Mouse (Mus musculus) heart, postnatal 0 days (tissue): ENCODE measurements around the gene 1700008O03Rik. TPM values are rescaled to one million over a fixed set of nuclear protein-coding genes. Genes with fewer than 3 reads are reported as not detected.

Experiments
- ATAC-seq: fragments of 200-750 bp; cut with Nextera tagmentation; 2 replicates; pipeline ENCODE4 v1.8.0; 2017; ENCODE audit warnings: low read depth, moderate number of reproducible peaks, moderate library complexity; ENCODE audit not compliant: insufficient read depth
- DNase-seq: peaks from one replicate; pipeline ENCODE4 v3.0.0-alpha.2; 2016; ENCODE audit warnings: low spot score
- H3K27ac ChIP-seq: fragments of 300-500 bp; sonication (generic); 2 replicates; pipeline ENCODE4 v1.5.1; 2014; ENCODE audit warnings: low read depth, mild to moderate bottlenecking
- H3K27me3 ChIP-seq: fragments of 300-500 bp; sonication (generic); 2 replicates; pipeline ENCODE4 v1.6.1; 2014; ENCODE audit warnings: low read length, mixed read lengths; ENCODE audit not compliant: control insufficient read depth, insufficient read depth
- H3K36me3 ChIP-seq: fragments of 300-500 bp; sonication (generic); replicated peaks from 2 replicates; pipeline ENCODE4 v1.6.1; 2014; ENCODE audit warnings: low read length, mixed read lengths; ENCODE audit not compliant: control insufficient read depth, insufficient read depth
- H3K4me1 ChIP-seq: fragments of 300-500 bp; sonication (generic); 2 replicates; pipeline ENCODE4 v1.6.1; 2014; ENCODE audit warnings: antibody characterized with exemption; ENCODE audit not compliant: control insufficient read depth, insufficient read depth
- H3K4me2 ChIP-seq: fragments of 300-500 bp; sonication (generic); 2 replicates; pipeline ENCODE4 v1.6.1; 2014; ENCODE audit warnings: low read depth, mild to moderate bottlenecking, low read length, moderate library complexity
- H3K4me3 ChIP-seq: fragments of 300-500 bp; sonication (generic); 2 replicates; pipeline ENCODE4 v1.5.1; 2014; ENCODE audit warnings: low read depth, low read length
- H3K9ac ChIP-seq: fragments of 300-500 bp; sonication (generic); replicated peaks from 2 replicates; pipeline ENCODE4 v1.6.1; 2014; ENCODE audit warnings: low read depth, low read length, mixed read lengths
- H3K9me3 ChIP-seq: fragments of 300-500 bp; sonication (generic); replicated peaks from 2 replicates; pipeline ENCODE4 v1.6.1; 2016; ENCODE audit warnings: low read length; ENCODE audit not compliant: control insufficient read depth
- CTCF ChIP-seq: IDR thresholded peaks from 2 replicates; pipeline ENCODE4 v1.5.1; 2016; ENCODE audit warnings: antibody characterized with exemption, control low read depth, low read depth
- EP300 ChIP-seq: IDR thresholded peaks from 2 replicates; pipeline ENCODE4 v1.6.1; 2016; ENCODE audit warnings: antibody characterized with exemption, low read depth
- WGBS: fragments of 180-500 bp; shearing (Covaris S2); extraction: QIAGEN DNeasy Blood & Tissue Kit; methylation state at CpG from one replicate; pipeline ENCODE4 v1.1.7; 2014; 5-methylcytosine and 5-hydroxymethylcytosine counted together
- polyA plus RNA-seq: library from polyadenylated mRNA; unstranded; fragments of >200 nt; fragmentation: Nextera tagmentation; extraction: Ambion mirVana; gene quantifications from 2 replicates; pipeline ENCODE4 v1.2.1, GENCODE M21; 2015
- total RNA-seq: library from RNA; depleted of rRNA; stranded (reverse); fragments of >200 nt; gene quantifications from 2 replicates; pipeline ENCODE4 v1.2.3, GENCODE M21; 2014; ENCODE audit warnings: low replicate concordance

1700008O03Rik gene
- total and polyA plus RNA-seq, 2 experiments from 2014 or later: 0.14 TPM; not detected in 1

GRCm38 (mm10) chr7:44406015-44406355 is 20.4 kb upstream of the 1700008O03Rik start:
- WGBS: under 1% methylated on average over 5 of the region's 5 CpGs
- Histone ChIP-seq H3K4me1 (no peaks in the 10 kb centered on the region), H3K9ac (no peak overlapping the region), H3K4me3 (peak overlapping the region; percentile 37; the same call in 1 of the 2 replicates), H3K36me3 (no peaks in the 10 kb centered on the region), H3K27ac (no peak overlapping the region), H3K9me3 (no peaks in the 10 kb centered on the region), H3K27me3 (0 out of 2 replicates have a peak, but pooled peaks cover 8% of the 10 kb centered on the region), H3K4me2 (no peak overlapping the region)
- TF ChIP-seq CTCF: no peak
- TF ChIP-seq EP300: no peak
- ATAC-seq: no peak; the same call in 1 of the 2 replicates
- DNase-seq: no peak

GRCm38 (mm10) chr7:44405346-44406014 is 19.9 kb upstream of the 1700008O03Rik start:
- Histone ChIP-seq H3K9ac (no peak overlapping the region), H3K27ac (no peak overlapping the region), H3K36me3 (no peaks in the 10 kb centered on the region), H3K4me1 (no peaks in the 10 kb centered on the region), H3K9me3 (no peaks in the 10 kb centered on the region), H3K4me2 (peak overlapping the region; percentile 54), H3K4me3 (peak overlapping the region; percentile 37), H3K27me3 (0 out of 2 replicates have a peak, but pooled peaks cover 9% of the 10 kb centered on the region)
- TF ChIP-seq EP300 (no peak), CTCF (no peak)
- peak; percentile 95 for DNase-seq
- peak; percentile 90 for ATAC-seq
- 1% methylated on average over 27 of the region's 27 CpGs for WGBS

- Histone ChIP-seq H3K4me3 (no peak overlapping the region), H3K9me3 (no peaks in the 10 kb centered on the region), H3K9ac (no peak overlapping the region), H3K27ac (no peak overlapping the region), H3K36me3 (no peaks in the 10 kb centered on the region), H3K27me3 (0 out of 2 replicates have a peak, but pooled peaks cover 9% of the 10 kb centered on the region), H3K4me2 (no peak overlapping the region), H3K4me1 (no peaks in the 10 kb centered on the region)
- DNase-seq: no peak
- WGBS: 64% methylated on average over 6 of the region's 6 CpGs
- no peak for ATAC-seq
- no peak for TF ChIP-seq EP300
- no peak for TF ChIP-seq CTCF
Measured at GRCm38 (mm10) chr7:44401673-44402072, 16.1 kb upstream of the 1700008O03Rik start.

- Histone ChIP-seq H3K36me3 (no peaks in the 10 kb centered on the region), H3K9me3 (no peaks in the 10 kb centered on the region), H3K4me2 (no peak overlapping the region), H3K4me1 (no peaks in the 10 kb centered on the region), H3K4me3 (no peak overlapping the region), H3K27me3 (0 out of 2 replicates have a peak, but pooled peaks cover 9% of the 10 kb centered on the region), H3K27ac (no peak overlapping the region), H3K9ac (no peak overlapping the region)
- WGBS: 11% methylated on average over 3 of the region's 3 CpGs
- peak; percentile 78 for TF ChIP-seq CTCF
- no peak for TF ChIP-seq EP300
- DNase-seq (peak; percentile 44), ATAC-seq (peak; percentile 71; the same call in 1 of the 2 replicates)
Measured at GRCm38 (mm10) chr7:44398570-44398969, 12.9 kb upstream of the 1700008O03Rik start.

GRCm38 (mm10) chr7:44393284-44393683 is 7.7 kb upstream of the 1700008O03Rik start:
- ATAC-seq (no peak), DNase-seq (no peak)
- no peak for TF ChIP-seq CTCF
- Histone ChIP-seq H3K27ac (no peak overlapping the region), H3K9me3 (no peaks in the 10 kb centered on the region), H3K36me3 (no peaks in the 10 kb centered on the region), H3K4me1 (no peaks in the 10 kb centered on the region), H3K4me2 (no peak overlapping the region), H3K9ac (no peak overlapping the region), H3K4me3 (no peak overlapping the region), H3K27me3 (0 out of 2 replicates have a peak, but pooled peaks cover 3% of the 10 kb centered on the region)
- WGBS: 88% methylated on average over 17 of the region's 17 CpGs

GRCm38 (mm10) chr7:44392341-44392740 is 6.7 kb upstream of the 1700008O03Rik start:
- Histone ChIP-seq H3K4me3 (no peak overlapping the region), H3K9ac (no peak overlapping the region), H3K4me2 (no peak overlapping the region), H3K36me3 (no peaks in the 10 kb centered on the region), H3K27me3 (0 out of 2 replicates have a peak, but pooled peaks cover 3% of the 10 kb centered on the region), H3K9me3 (no peaks in the 10 kb centered on the region), H3K27ac (no peak overlapping the region), H3K4me1 (no peaks in the 10 kb centered on the region)
- no peak for ATAC-seq
- no peak for DNase-seq
- TF ChIP-seq EP300: no peak
- TF ChIP-seq CTCF: no peak
- WGBS: 86% methylated on average over 14 of the region's 14 CpGs
